Mouse (Mus musculus) hindbrain, embryonic 13.5 days (tissue): Measurements from ENCODE around the gene Cdkal1. TPM values are rescaled to one million over a fixed set of nuclear protein-coding genes. Genes with fewer than 3 reads are reported as not detected.

Experiments
- ATAC-seq: fragments of 200-750 bp; cut with Nextera tagmentation; 2 replicates; pipeline ENCODE4 v1.8.0; 2017; ENCODE audit warnings: moderate TSS enrichment; ENCODE audit not compliant: low FRiP score
- H3K27ac ChIP-seq: fragments of 300-500 bp; sonication (generic); 2 replicates; pipeline ENCODE4 v1.5.1; 2015; ENCODE audit warnings: inconsistent platforms, mild to moderate bottlenecking, moderate library complexity
- H3K27me3 ChIP-seq: fragments of 300-500 bp; sonication (generic); 2 replicates; pipeline ENCODE4 v1.6.1; 2015; ENCODE audit warnings: mild to moderate bottlenecking, inconsistent platforms
- H3K36me3 ChIP-seq: fragments of 300-500 bp; sonication (generic); 2 replicates; pipeline ENCODE4 v1.6.1; 2015; ENCODE audit warnings: mild to moderate bottlenecking, inconsistent platforms
- H3K4me1 ChIP-seq: fragments of 300-500 bp; sonication (generic); replicated peaks from 2 replicates; pipeline ENCODE4 v1.6.1; 2015; ENCODE audit warnings: inconsistent platforms
- H3K4me2 ChIP-seq: fragments of 300-500 bp; sonication (generic); 2 replicates; pipeline ENCODE4 v1.6.1; 2015; ENCODE audit warnings: inconsistent platforms, mild to moderate bottlenecking, moderate library complexity
- H3K4me3 ChIP-seq: fragments of 300-500 bp; sonication (generic); 2 replicates; pipeline ENCODE4 v1.5.1; 2015; ENCODE audit warnings: mild to moderate bottlenecking, inconsistent platforms
- H3K9ac ChIP-seq: fragments of 300-500 bp; sonication (generic); 2 replicates; pipeline ENCODE4 v1.6.1; 2015; ENCODE audit warnings: mild to moderate bottlenecking, inconsistent platforms
- H3K9me3 ChIP-seq: fragments of 300-500 bp; sonication (generic); 2 replicates; pipeline ENCODE4 v1.6.1; 2016; ENCODE audit warnings: inconsistent platforms
- WGBS: fragments of 180-500 bp; shearing (Covaris S2); methylation state at CpG from one replicate; pipeline ENCODE4 v1.1.7; 2015; 5-methylcytosine and 5-hydroxymethylcytosine counted together
- polyA plus RNA-seq: library from polyadenylated mRNA; unstranded; fragments of >200 nt; fragmentation: Nextera tagmentation; extraction: Ambion mirVana; gene quantifications from 2 replicates; pipeline ENCODE4 v1.2.1, GENCODE M21; 2015

Cdkal1 gene
- polyA plus RNA-seq, 1 experiment from 2014 or later = 24.3 TPM

- no peaks in the 10 kb centered on the region for H3K36me3 ChIP-seq
- no peak overlapping the region for H3K9ac ChIP-seq
- H3K4me3 ChIP-seq = no peak overlapping the region
- H3K9me3 ChIP-seq = no peaks in the 10 kb centered on the region
- H3K27me3 ChIP-seq = no peaks in the 10 kb centered on the region
- peaks cover 10% of the 10 kb centered on the region for H3K4me1 ChIP-seq
- WGBS = 48% methylated on average over 11 of the region's 11 CpGs
- 0 out of 2 replicates have a peak overlapping the region, but pooled peaks have one; percentile 40 for H3K27ac ChIP-seq
- no peak overlapping the region for H3K4me2 ChIP-seq
- no peak for ATAC-seq
Observed at GRCm38 (mm10) chr13:29264015-29264711, 591.3 kb downstream of the Cdkal1 start.

DNA sequence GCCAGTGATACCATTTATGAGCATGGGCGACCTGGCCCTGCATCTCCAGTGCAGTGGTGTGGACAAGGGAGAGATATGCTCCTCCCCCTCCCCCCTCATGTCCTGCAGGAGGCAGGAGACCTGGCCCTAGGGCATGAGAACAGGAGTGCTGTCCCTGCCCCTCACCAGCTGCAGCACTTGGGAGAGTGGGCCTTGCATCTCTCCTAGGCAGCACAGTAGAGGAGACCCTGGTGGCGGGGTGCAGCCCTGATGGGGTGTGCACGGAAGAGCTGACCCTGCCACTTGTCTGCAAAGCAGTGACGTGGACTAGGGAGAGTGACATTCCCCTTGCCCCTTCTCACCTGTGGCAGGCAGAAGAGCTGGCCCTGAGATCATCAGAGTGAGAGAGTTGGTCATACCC is 593.3 kb downstream of the Cdkal1 start:
- Histone ChIP-seq H3K4me1 (peaks cover 10% of the 10 kb centered on the region), H3K36me3 (no peaks in the 10 kb centered on the region), H3K27ac (no peak overlapping the region), H3K4me2 (no peak overlapping the region), H3K4me3 (no peak overlapping the region), H3K9ac (no peak overlapping the region), H3K9me3 (no peaks in the 10 kb centered on the region), H3K27me3 (no peaks in the 10 kb centered on the region)
- ATAC-seq = no peak
- WGBS = 78% methylated on average over 4 of the region's 4 CpGs

DNA sequence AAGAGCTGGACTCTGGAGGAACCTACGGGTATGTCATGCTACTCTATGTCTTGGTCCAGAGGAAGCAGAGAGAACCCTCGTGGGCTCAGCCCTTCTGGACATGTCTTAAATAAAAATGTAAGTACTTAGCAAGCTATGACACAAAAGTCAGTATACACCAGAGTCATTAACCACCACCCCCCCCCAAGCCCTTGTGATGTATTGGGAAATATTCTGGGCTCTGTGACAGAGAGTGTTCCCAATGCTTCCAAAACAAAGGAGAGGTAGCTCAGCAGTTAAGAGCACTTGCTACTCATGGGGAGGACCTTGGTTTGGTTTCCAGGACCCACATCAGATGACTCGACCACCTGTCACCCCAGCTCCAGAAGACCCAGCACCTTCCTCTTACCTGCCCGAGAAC is 606.9 kb downstream of the Cdkal1 start:
- Histone ChIP-seq H3K4me2 (no peak overlapping the region), H3K36me3 (no peaks in the 10 kb centered on the region), H3K9ac (no peak overlapping the region), H3K27me3 (no peaks in the 10 kb centered on the region), H3K4me3 (no peak overlapping the region), H3K4me1 (no peaks in the 10 kb centered on the region), H3K27ac (no peak overlapping the region), H3K9me3 (no peaks in the 10 kb centered on the region)
- WGBS = 79% methylated on average over 4 of the region's 4 CpGs
- ATAC-seq = no peak

GRCm38 (mm10) chr13:29247800-29248199 is 607.7 kb downstream of the Cdkal1 start:
- no peak overlapping the region for H3K9ac ChIP-seq
- no peak overlapping the region for H3K4me3 ChIP-seq
- H3K4me2 ChIP-seq = no peak overlapping the region
- 70% methylated on average over 3 of the region's 3 CpGs for WGBS
- no peaks in the 10 kb centered on the region for H3K4me1 ChIP-seq
- ATAC-seq = no peak
- H3K27ac ChIP-seq = no peak overlapping the region
- H3K36me3 ChIP-seq = no peaks in the 10 kb centered on the region
- no peaks in the 10 kb centered on the region for H3K27me3 ChIP-seq
- no peaks in the 10 kb centered on the region for H3K9me3 ChIP-seq

DNA sequence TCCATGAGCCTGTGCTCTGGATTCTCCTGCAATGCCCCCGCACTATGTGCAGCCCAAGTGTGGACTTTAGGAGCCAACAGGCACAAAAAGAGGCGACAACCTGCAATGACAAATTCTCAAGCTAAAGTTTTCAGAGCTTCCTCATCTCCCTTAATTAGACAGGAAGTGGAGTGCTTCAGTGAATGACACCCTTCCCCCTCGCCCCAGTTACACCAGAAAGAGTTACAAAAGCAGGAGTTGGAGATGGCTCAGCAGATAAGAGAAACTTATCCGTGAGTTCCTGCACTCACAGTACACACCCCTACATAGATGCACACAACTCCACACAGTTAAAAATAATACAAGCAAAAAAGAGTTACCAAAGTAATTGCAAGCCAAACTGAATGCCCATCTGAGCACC is 620.4 kb downstream of the Cdkal1 start:
- H3K4me2 ChIP-seq = no peak overlapping the region
- no peak for ATAC-seq
- no peak overlapping the region for H3K9ac ChIP-seq
- no peaks in the 10 kb centered on the region for H3K36me3 ChIP-seq
- no peaks in the 10 kb centered on the region for H3K4me1 ChIP-seq
- no peaks in the 10 kb centered on the region for H3K27me3 ChIP-seq
- 0 out of 2 replicates have a peak, but pooled peaks cover 2% of the 10 kb centered on the region for H3K9me3 ChIP-seq
- 85% methylated on average over 4 of the region's 4 CpGs for WGBS
- H3K4me3 ChIP-seq = no peak overlapping the region
- H3K27ac ChIP-seq = no peak overlapping the region

DNA sequence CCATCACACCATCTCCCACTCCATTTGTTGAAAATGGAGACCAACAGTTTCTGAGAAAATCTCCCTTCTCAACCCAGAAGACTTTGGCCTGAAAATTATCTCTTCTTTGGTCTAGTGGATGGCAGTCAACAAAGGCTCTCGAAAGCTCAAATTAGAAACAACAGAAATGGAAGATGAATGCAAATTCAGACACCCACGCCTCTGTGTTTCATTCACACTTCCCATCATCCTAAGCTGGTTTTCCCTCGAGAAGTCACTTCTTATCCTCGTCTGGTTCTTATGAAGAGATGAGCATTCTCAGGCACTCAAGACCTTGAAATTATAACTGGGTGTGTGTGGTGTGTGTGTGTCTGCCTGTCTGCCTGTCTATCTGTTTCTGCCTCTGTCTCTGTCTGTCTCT is 621.0 kb downstream of the Cdkal1 start:
- H3K27ac ChIP-seq = no peak overlapping the region
- WGBS = 90% methylated on average over 4 of the region's 4 CpGs
- no peak for ATAC-seq

GRCm38 (mm10) chr13:29233970-29234369 is 621.5 kb downstream of the Cdkal1 start:
- Histone ChIP-seq H3K27ac (no peak overlapping the region), H3K36me3 (no peaks in the 10 kb centered on the region), H3K4me1 (no peaks in the 10 kb centered on the region), H3K9ac (no peak overlapping the region), H3K27me3 (no peaks in the 10 kb centered on the region), H3K4me3 (no peak overlapping the region), H3K9me3 (0 out of 2 replicates have a peak, but pooled peaks cover 2% of the 10 kb centered on the region), H3K4me2 (no peak overlapping the region)
- no peak for ATAC-seq
- 69% methylated on average over 11 of the region's 11 CpGs for WGBS

More for the DNA sequence above, 621.0 kb downstream of the Cdkal1 start:
- H3K4me2 ChIP-seq = no peak overlapping the region
- no peak overlapping the region for H3K4me3 ChIP-seq
- no peaks in the 10 kb centered on the region for H3K27me3 ChIP-seq
- H3K9ac ChIP-seq = no peak overlapping the region
- 0 out of 2 replicates have a peak, but pooled peaks cover 2% of the 10 kb centered on the region for H3K9me3 ChIP-seq
- no peaks in the 10 kb centered on the region for H3K36me3 ChIP-seq
- no peaks in the 10 kb centered on the region for H3K4me1 ChIP-seq

GRCm38 (mm10) chr13:29232681-29233080 is 622.8 kb downstream of the Cdkal1 start:
- Histone ChIP-seq H3K27ac (no peak overlapping the region), H3K36me3 (no peaks in the 10 kb centered on the region), H3K9ac (no peak overlapping the region), H3K9me3 (0 out of 2 replicates have a peak, but pooled peaks cover 2% of the 10 kb centered on the region), H3K4me3 (no peak overlapping the region), H3K4me1 (no peaks in the 10 kb centered on the region), H3K27me3 (no peaks in the 10 kb centered on the region), H3K4me2 (no peak overlapping the region)
- ATAC-seq = no peak
- WGBS = 49% methylated on average over 4 of the region's 4 CpGs

- 64% methylated on average over 5 of the region's 5 CpGs for WGBS
- Histone ChIP-seq H3K36me3 (no peaks in the 10 kb centered on the region), H3K4me2 (no peak overlapping the region), H3K9ac (no peak overlapping the region), H3K4me1 (peaks cover 22% of the 10 kb centered on the region), H3K27me3 (no peaks in the 10 kb centered on the region), H3K27ac (no peak overlapping the region), H3K9me3 (no peaks in the 10 kb centered on the region), H3K4me3 (no peak overlapping the region)
- no peak for ATAC-seq
Observed at GRCm38 (mm10) chr13:29224815-29225214, 630.7 kb downstream of the Cdkal1 start.

GRCm38 (mm10) chr13:29222261-29222838 is 633.1 kb downstream of the Cdkal1 start:
- Histone ChIP-seq H3K27me3 (no peaks in the 10 kb centered on the region), H3K4me1 (peaks cover 22% of the 10 kb centered on the region), H3K4me2 (0 out of 2 replicates have a peak overlapping the region, but pooled peaks have one; percentile 14), H3K27ac (peak overlapping the region; percentile 89), H3K4me3 (no peak overlapping the region), H3K9ac (peak overlapping the region; percentile 46; the same call in 1 of the 2 replicates), H3K36me3 (no peaks in the 10 kb centered on the region), H3K9me3 (no peaks in the 10 kb centered on the region)
- WGBS = 6% methylated on average over 10 of the region's 10 CpGs
- ATAC-seq = peak; percentile 91

- Histone ChIP-seq H3K27ac (peak overlapping the region; percentile 67), H3K27me3 (no peaks in the 10 kb centered on the region), H3K4me1 (peaks cover 22% of the 10 kb centered on the region), H3K9me3 (no peaks in the 10 kb centered on the region), H3K4me3 (no peak overlapping the region), H3K4me2 (no peak overlapping the region), H3K9ac (no peak overlapping the region), H3K36me3 (no peaks in the 10 kb centered on the region)
- 14% methylated on average over 5 of the region's 5 CpGs for WGBS
- no peak for ATAC-seq
Observed at GRCm38 (mm10) chr13:29221646-29222045, 633.8 kb downstream of the Cdkal1 start.

DNA sequence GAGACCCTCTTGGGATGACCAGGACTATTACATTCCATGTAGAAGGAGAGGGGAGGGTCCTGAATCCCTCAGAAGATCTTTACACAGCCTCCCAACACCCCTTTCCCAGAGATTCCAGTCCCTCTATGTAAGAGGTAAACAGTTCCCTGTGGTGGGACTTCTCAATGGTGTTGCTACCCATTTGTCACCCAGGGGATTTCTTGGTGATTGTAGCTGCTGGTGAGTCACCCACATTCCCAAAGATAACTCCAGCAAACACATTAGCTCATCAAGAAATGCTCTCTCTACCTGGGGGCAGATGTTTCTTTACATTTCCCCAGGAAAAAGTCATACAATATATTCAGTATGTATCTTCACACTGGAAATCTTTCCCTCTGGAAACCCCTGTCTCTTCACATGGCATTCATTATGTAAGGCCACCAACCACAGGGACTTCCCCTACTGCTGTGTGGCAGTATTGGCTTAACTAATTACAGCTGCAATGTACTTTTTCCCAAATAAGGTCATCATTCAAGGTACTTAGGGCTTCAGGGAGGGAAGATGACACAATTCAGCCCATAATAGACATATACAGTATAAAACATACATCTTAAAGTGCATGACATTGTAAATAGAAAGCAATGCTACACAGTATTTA is 636.8 kb downstream of the Cdkal1 start:
- H3K9ac ChIP-seq = no peak overlapping the region
- H3K4me3 ChIP-seq = no peak overlapping the region
- no peak overlapping the region for H3K27ac ChIP-seq
- H3K9me3 ChIP-seq = no peaks in the 10 kb centered on the region
- H3K4me2 ChIP-seq = no peak overlapping the region
- ATAC-seq = no peak
- H3K27me3 ChIP-seq = no peaks in the 10 kb centered on the region
- H3K36me3 ChIP-seq = no peaks in the 10 kb centered on the region
- peaks cover 22% of the 10 kb centered on the region for H3K4me1 ChIP-seq
